Mouse (Mus musculus): Measurements from ENCODE around the gene 3110040N11Rik.
"Not testable (repeated sequence)": the region's sequence is repeated elsewhere in the genome, so short reads cannot be mapped to it uniquely, and the experiment has no call there.

Gene 3110040N11Rik

DNA sequence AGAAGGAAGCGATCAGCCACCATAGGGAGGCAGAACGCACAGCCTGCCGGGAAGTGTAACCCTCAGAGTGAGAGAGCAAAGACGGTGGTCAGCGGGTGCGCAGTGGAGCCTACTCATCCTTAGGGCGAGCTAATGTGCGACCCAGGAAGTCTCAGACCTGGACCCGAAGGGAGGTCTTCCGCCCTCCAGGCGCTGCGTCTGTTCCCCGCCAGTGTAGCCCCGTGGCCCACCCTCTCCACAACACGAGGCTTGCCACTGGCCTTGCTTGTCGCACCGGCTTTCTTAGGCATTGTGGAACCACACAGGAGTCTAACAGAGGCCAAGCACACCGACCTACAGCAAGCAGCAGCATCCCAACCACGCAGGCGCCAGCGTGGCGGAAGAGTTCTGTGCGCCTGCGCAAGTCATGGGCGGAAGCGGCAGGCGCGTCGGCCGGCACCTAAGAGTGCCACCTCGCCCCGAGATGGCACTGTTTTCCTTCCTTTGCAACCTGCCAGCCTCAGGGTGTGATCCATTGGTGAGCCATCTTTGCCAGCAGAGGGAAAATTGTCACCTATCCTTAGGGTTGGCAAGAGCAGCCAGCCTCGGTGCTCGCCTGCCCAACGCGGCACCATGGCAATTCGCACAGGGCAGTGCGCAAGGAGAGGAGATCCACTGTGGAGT, at the start of gene 3110040N11Rik:
Gene 3110040N11Rik, minus strand, starts transcription at position 384 of the 663 bp plus-strand sequence.
- peak; percentile 80 to 83 for DNase-seq (ENCODE audit: low spot score in 2 of 2)

DNA sequence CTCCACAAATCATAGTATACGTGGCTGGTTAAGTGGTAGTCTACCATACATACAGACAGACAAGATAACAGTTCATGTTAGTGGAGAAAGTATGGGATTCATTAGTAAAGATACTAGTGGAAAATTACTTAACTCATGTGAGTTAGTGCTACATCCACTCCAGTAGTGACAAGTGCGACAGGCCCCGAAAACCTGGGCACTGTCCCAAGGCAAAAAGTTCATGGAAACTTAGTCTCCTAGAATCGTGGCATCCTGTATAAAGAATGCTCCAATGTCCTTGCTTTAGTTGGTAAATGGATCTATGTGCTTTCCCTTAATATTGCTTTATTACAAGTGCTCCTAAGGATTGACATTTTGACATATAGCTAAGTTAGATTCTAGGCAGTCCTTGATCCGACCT, 48.5 kb upstream of the 3110040N11Rik start:
- not testable (repeated sequence) for DNase-seq (ENCODE audit: low spot score in 2 of 2)

DNA sequence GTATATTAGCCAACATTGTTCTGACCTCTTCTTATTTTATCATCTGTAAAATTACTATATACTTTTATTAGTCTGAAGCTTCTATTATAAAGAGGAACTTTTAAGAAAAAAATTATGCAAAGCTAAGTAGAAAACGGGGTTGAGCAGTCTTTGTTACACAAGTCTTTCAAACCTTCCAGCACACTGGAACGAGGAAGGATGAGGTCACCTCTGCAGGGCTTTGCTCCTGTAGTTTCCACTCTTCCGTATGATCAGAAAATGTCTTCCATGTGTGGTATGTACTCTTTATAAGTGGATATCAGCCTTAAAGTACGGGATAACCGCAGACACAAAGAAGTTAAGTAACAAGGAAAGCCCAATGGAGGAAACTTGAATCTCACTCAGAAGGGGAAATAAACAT, 46.2 kb upstream of the 3110040N11Rik start:
- DNase-seq (ENCODE audit: low spot score in 2 of 2), result no peak

DNA sequence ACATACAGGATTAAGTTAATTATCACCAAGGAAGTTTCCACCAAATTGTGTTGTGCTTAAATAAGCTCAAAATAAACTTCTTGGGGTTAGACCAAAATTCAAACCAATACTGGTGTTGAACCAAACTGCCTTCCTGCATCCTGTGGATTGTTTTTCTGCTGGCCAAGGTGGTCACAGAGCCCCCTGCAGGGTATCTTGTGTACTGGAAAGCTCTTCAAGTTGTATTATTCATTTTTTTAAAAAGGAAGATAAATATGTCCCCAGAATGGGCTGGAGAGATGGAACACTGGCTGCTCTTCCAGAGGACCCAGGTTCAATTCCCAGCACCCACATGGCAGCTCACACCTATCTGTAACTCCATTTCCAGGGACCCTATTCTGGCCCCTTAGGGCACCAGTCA, 45.6 kb upstream of the 3110040N11Rik start:
- peak in 1 of 2 experiments; percentile 18 for DNase-seq (ENCODE audit: low spot score in 2 of 2)

DNA sequence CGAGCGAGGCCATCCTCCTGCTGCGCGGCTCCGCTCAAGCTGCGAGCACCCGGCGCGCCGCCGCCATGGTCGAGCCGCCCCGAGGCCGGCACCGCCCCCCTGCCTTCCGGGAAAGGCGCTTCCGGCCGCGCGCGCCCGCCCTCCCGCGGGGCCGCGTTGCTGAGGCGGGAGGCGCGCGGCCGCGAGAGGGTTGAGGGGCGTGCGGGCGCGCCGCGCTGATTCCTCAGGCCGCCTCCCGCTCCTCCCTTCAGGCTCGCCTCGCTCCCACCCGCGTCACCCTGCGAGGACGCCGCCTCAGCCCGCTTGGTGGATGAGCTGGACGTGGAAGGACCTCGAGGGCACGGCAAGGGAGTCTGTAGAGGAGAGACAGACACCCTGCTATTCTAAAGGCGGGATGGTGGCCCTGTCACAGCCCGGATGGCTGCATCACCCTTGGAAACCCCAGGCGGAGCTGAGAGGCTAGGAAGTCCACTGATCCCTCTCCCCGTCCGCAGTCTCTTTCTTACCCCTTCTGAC, 40.2 kb upstream of the 3110040N11Rik start, which contains the start of gene Btbd1:
Gene Btbd1, minus strand, starts transcription at position 53 of the 516 bp plus-strand sequence.
- DNase-seq (ENCODE audit: low spot score in 2 of 2), result peak; percentile 52 to 70

DNA sequence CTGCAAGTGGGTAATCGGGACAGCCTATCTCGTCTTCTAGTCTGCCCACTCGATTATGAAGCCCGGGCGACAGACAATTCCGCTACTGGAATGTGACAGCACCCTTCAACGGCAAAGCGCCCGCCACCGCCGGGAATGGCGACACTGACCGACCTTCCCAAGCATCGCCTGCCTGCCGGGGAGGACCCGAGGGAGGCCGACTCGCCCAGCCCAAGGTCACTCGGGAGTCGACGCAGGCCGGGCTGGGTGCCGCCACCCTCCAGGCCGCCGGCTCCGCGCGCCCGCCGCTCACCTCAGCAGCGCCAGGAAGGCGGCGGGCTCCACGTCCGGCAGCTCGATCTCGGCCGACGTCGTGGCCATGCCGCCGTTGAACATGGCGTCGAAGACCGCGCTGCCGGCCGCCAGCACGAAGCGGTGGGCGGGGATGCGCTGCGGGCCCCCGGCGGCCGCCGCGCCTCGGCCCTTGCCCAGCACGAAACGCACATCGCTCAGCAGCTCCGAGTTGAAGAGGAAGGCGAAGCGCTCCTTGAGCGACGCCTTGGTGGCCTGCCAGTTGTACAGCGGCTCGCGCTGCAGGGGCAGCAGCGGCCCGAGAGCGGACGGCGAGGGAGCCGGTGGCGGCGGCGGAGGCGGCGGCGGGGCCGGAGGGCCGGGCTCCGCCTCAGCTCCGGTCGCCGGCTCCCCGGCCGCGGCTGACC, 39.6 kb upstream of the 3110040N11Rik start:
- DNase-seq (ENCODE audit: low spot score in 2 of 2), result peak; percentile 32 to 45

DNA sequence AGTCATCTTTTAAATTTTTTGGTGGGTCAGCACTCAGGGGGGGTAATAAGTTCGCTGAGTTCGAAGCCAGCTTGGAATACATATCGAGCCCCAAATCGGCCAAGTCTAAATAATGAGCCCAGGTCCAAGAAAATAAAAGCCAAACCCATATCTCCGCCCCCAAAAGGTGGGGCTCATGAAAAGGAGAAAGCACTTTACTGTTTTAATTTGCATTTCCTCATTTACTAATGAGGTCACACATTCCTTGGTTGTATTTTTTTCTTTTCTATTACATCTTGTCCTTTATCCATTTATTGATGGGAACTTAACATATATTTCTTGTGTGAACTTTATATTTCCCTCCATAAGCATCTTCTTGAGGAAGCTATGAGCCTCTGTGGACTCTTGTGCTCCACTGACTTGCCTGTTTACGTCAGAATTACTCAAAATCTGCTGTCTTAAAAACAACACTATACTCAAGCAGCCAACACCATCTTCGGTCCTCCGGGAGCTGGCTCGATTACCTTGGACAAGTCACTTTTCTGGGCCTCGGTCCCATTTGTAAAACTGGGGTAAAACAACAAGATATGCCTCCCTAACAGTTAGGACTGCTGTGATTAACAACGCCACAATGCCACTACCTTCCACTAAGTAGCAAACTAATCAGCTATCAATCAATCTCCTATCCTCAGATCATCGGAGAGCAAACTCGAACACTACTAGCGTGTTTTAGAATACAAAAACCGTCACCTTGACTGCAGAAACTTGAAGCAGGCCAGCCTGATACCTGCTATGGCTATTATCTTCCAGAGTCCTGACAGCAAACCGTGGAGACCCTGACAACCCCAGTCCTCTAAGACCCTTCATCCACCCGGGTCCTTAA, 38.8 kb upstream of the 3110040N11Rik start:
- peak; percentile 11 for DNase-seq (ENCODE audit: low spot score in 2 of 2)

DNA sequence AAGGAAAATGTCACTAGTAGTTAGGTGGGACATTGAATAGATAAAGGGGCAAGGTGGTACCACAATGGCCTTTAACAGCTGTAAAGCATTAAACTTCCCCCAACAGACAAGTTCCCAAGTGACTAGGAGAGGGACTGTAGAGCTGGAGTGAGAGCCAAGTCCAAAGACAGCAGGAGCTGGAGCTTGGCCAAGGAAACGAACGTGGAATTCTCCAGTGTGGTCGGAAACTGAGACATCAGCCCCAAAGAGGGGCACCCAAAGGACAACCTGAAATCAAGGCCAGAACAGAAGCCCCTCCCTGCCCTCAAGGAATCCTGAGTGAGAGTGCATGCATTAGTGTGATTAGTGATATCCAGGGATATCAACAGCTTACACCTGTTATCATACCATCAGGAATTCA, 36.1 kb upstream of the 3110040N11Rik start:
- DNase-seq (ENCODE audit: low spot score in 2 of 2), result no peak

DNA sequence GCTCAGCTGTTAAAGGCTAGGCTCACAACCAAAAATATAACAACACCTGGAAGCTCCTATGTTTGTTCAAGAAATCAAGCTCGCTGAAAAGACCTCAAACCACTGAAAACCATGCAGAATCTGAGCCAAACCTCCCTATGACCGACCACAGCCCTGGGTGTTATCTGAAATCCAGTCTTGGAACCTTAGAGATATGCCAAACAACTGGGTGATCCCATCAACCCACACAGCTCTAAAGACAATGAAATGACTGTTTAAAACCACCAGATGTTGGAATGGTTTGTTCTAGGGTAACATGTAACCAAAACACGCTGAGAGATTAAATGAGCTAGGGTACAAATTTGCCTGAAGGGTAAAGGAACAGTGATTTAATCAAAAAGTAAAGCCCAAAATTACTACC, 35.6 kb upstream of the 3110040N11Rik start:
- DNase-seq (ENCODE audit: low spot score in 2 of 2), result no peak

DNA sequence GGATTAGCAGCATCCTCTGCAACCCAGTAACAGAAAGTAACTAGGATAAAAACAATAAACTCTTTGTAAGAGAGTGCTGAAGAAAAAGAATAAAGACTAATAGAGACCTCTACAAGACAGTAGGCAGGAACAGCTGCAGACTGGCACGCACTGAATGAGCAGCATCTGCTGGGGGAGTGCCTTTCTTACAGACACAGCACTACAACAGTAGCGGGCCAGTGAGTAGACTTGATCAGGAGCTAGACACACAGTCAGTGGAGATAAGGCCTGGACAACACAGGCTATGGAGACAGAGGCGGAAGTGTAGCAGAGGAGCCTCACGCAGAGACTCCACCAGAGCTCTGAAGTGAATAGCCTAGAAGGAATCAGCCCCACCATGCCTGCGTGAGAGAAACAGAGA, 16.8 kb upstream of the 3110040N11Rik start:
- no peak for DNase-seq (ENCODE audit: low spot score in 2 of 2)

DNA sequence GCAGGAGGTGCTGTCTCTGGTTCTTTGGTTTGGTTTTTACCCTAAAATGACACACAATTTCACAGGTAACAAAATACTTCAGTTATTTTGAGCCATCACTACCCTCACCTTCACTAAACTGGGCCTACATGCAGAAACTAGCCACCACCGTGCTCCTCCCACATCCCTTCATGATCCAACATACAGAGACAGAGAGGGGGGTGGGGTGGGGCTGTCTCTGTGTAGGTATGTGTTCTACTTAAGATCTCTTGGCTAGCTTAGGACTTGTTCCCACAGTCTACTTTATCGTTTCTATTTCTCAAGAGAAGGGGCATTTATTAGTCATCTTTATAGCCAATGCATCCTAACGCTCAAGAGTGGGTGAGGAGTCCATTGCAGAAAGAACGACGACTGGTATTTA, 742 bp downstream of the 3110040N11Rik start:
- peak in 1 of 2 experiments; percentile 5 for DNase-seq (ENCODE audit: low spot score in 2 of 2)

DNA sequence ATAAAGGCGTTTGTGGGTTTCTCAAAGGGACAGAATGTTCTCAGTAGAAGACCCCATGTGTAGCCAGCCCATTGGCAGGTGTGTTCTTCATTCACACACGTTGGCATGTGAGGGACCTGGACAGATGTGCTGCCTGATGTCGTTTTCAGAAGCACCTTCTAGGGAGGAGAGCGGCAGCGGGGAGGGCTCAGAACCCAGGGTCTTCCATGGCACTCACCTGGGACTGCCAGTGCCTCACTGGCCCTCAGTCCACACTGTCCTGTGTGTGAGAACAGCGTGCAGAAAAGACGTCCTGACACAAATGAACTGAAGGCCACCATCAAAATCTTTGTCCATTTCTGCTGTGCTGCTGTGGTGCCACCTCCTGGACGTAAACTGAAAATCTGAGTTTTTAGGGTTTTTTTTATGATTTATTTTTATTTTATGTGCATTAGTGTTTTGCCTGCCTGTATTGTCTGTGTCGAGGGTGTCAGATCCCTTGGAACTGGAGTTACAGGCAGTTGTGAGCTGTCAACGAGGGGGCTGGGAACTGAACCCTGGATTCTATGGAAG, 11.5 kb downstream of the 3110040N11Rik start:
- DNase-seq (ENCODE audit: low spot score in 2 of 2), result no peak

DNA sequence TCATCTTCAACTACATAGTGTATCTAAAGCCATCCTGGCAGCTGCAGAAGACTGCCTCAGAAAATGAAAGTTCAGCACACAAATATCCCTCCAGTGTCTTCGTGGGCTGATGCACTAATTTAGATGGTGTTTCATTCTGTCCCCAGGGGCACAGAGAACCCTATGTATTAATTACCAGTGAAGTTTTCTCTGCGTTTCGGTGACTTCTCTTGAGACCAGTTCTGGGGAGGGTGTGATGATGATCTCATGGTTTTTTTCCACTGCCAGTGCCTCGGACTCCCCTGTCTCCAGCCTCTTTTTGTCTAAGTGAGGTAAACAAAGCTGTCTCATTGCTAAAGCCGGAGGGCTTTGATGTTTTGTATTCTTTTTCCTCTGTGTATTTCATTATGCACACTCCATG, 14.0 kb downstream of the 3110040N11Rik start:
- DNase-seq (ENCODE audit: low spot score in 2 of 2), result no peak

DNA sequence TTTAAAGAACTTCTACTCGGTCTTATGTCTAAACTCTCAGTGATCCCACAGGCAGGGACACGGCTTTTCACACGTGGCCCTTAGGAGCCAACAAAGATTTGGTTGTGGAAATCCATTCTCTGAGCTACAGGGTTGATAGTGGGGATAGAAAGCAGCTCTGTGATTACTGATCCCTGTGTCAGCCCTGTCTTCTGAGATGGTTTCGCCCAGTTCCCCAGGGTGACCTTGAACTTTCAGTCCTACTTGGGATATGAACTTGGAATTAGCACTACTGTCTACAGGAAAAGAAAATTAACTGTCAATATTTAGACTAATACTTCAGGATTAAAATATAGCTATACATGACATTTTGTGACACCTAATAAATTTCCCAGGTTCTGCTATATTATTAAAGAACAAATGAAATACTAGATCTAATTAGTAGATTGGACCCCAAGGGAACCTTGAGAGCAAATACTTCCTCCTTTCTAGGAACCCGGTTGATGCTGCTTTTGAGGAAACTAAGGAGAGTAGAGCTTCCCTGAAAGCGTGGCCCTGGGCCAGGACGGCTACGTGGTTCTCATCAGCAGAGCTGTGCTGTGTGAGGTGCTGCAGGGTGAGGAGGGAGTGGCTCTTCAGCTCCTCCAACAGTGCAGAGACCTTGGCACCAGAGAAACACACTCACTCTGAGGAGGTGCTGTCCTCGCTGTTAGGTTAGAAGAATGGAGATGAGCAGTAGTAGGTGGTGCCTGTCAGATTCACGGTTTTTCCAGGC, 16.3 kb downstream of the 3110040N11Rik start:
- no peak for DNase-seq (ENCODE audit: low spot score in 2 of 2)

DNA sequence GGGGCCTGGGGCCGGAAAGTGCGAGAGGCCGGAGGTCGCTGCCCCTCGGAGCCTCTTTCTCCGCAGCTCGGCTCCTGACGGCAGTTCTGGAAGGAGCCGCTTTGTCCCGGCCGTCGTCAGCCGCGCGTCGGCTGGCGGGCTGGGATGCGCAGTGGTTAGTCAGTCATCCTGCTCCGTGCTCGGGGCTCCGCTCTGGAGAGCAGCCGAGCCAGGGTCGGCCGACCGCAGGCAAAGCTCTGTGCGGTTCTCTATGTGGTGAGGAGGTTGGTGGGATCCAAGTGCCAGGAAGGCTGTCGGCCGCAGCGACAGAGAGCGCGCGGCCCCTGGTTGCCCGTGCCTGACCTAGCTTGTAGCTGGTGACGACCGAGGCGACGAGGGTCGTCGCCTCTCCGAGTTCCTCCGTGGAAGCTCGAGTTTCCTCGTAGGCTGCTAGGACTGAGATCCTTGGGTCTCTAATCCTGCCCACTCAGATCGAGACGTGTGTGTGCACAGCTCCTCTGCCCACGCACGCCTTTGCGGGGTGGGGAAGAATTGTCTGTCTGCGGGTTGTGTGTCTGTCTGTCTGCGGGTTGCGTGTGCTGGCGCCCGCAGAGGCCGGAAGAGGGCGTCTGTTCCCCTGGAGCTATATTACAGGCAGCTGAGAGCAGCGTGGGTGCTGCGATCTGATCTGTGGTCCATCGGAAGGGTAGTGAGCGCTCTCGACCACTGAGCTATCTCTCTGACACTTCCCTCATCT, 26.0 kb downstream of the 3110040N11Rik start:
- peak; percentile 42 to 60 for DNase-seq (ENCODE audit: low spot score in 2 of 2)

DNA sequence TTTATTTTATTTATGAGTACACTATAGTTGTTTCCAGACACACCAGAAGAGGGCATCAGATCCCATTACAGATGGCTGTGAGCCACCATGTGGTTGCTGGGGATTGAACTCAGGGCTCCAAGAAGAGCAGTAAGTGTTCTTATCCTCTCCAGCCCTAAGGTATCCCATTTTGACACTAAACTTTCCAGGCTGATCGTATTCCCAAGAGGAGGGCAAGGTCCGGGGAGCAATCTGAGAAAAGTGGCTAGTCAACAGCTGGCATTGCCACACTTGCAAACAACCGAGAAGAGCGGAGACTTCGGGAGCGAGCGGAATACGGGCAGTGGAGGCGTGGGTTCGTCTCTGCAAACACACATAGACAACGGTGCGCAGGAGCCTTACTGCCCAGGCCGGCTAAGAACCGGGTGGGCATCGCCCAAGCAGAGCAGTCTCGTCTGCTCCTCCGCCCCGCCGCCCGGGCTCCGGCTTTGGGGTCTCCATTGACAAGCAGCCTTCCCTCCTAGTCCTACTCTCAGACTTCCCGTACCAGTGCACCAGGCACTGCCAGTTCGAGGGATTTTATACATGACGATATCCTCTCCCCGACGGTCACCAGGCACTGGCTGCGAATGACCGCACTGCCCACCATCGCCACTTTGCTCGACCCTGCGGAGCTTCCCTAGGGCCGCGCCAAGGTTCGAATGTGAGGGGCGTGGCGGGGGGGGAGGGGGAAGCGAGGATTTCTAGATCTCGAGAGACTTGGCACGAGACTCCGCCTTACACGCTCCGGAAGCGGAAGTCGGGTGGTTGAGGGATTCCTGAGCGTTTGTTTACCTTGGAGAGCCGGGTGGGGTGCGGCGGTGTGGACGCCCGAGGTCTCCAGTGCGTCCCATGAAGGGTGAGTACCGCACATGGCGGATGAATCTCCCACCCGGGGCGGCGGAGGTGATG, 26.8 kb downstream of the 3110040N11Rik start, which contains the start of gene Ramac:
Gene Ramac, plus strand, starts transcription at position 746 of the 930 bp plus-strand sequence.
- peak; percentile 79 to 85 for DNase-seq (ENCODE audit: low spot score in 2 of 2)

DNA sequence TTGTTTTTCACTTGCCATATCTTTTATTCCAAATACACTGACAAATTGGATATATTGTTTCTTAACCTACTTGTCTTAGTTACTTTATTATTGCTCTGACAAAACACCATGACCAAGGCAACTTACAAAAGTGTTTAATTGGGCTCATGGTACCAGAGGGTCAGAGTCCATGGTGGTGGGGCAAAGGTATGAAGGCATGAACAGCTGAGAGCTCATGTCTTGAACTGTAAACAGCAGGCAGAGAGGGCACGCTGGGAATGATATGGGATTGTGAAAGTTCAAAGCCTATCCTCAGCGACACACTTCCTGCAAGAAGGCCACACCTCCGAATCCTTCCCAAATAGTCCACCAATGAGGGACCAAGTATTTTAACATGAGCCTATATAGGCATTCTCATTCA, 41.3 kb downstream of the 3110040N11Rik start:
- no peak for DNase-seq (ENCODE audit: low spot score in 2 of 2)

DNA sequence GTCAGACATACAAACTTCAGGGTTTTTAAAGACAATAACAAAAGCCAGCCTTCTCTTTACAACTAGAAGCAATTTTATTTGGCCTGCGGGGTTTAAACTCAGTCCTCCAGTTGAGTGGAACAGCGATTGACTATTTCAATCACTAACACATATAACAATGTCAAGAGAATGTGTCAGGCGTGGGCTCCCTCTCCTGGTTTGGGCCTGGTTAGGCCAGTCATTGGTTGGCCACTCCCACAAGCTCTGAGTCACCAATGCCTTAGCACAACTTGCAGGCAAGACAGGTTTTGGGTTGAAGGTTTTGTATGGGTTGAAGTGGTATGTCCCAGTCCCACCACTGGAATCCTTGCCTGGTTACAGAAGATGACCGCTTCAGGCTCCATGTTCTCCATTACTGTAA, 45.1 kb downstream of the 3110040N11Rik start:
- no peak for DNase-seq (ENCODE audit: low spot score in 2 of 2)

DNA sequence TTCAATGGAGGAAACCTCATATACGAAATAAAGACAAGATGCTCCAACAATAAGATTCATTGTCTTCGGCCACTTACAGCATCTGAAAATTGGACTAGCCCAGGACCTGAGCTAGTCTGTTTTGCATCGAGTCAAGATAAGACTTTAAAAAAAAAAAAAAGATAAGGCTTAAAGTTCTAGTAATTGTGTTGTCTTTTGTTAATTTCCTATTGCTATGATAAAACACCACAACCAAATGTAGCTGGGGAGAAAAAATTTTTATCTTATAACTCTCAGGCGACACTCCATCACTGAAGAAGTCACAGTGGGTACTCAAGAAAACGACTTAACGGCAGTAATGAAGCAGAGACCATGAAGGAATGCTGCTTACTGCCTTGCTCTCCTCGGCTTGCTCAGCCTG, 49.3 kb downstream of the 3110040N11Rik start:
- DNase-seq (ENCODE audit: low spot score in 2 of 2), result no peak
